Mouse (Mus musculus) heart, postnatal 25 days (tissue): ENCODE measurements around the gene Lclat1. TPM values are rescaled to one million over a fixed set of nuclear protein-coding genes. Genes with fewer than 3 reads are reported as not detected.

ENCODE experiments used
- DNase-seq: peaks from one replicate; pipeline ENCODE4 v3.0.0; 2022; ENCODE audit warnings: low spot score
- intact Hi-C: fragments of 180-260 bp; cut with DNase I; formaldehyde crosslinking; loops from one replicate; pipeline ENCODE4 v1.15.1; 2025
- total RNA-seq, 2 experiments: library from RNA; stranded (reverse); gene quantifications; 2 replicates each; pipeline ENCODE4 v1.2.3; 2021

The Lclat1 gene
- total RNA-seq, 2 experiments from 2014 or later = 107 to 116 TPM

GRCm38 (mm10) chr17:73229445-73230155 lies 121.8 kb downstream of the Lclat1 start:
- intact Hi-C loops = no loop called here

GRCm38 (mm10) chr17:73230340-73230989 lies 122.7 kb downstream of the Lclat1 start:
- no peak for DNase-seq
- intact Hi-C loops = no loop called here

More at GRCm38 (mm10) chr17:73229445-73230155, 121.8 kb downstream of the Lclat1 start:
- DNase-seq = no peak

- DNase-seq = no peak
- intact Hi-C loops = no loop called here
Observed at GRCm38 (mm10) chr17:73231337-73231736, 123.6 kb downstream of the Lclat1 start.

DNA sequence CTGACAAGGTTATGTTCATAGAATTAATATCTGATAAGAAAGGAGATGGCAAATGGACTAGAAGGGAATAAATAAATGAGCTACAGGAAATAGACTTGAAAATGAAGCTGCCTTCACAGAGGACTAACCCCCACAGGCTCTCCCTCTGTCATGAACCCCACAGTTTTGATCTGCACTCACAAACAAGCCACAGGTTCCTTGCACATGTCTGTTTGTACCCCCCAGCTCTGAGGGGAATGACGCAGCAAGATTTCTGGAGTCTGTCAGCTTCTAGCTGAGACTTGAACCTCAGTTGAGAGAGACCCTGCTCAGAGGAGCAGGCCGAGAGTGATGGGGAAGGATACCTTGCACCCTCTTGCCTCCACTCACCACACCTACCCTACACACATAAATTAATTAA lies 124.8 kb downstream of the Lclat1 start:
- intact Hi-C loops = no loop called here
- DNase-seq = no peak

DNA sequence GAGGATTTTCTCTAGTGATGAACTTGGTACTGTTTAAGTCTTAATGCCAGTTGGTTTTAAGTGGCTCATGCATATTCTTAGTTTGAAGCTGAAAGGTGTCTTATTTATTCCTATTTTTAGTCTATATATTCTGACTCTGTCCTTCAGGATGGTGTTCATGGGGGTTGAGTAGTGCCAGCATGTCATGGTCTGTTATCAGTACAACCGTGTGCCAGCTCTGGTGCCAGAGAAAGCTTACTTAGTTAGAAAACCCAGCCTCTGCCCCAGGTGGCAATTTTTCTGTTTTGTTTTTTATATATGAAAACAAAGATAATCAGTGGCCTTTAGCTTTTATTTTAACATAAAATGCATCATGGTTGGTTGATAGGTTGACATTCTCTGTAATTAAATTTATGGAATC lies 126.2 kb downstream of the Lclat1 start:
- intact Hi-C loops = no loop called here
- DNase-seq = no peak

DNA sequence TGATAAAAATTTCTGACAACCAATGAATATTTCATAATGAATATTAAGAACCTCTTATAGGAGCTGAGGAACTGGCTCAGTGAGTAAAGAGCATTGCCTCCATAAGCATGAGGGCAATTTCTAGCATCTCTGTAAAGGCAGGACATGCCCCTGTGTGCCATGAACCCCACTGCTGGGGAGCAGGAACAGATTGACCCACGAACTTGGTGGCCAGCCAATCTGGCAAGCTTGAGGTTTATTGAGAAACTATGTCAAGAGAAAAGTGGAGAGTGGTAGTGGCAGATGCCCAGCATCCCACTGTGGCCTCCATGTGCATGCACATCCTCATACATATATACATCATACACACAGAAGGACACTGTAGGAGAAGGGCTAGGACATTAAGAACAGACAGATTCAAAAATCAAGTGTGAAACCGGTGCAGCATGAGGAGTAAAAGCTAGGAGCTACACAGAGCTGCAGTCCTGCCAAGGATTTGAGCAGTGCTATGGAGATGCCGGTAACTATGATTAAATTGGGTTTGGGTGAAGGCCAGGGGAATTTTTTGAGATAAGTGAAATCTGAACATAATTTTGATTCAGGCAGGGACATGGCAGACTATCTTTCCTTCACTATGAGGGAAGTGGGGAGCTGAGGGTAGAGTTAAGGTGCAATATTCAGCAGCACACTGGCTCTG lies 129.5 kb downstream of the Lclat1 start:
- intact Hi-C loops = no loop called here
- DNase-seq = no peak

- intact Hi-C loops = no loop called here
- DNase-seq = no peak
Observed at GRCm38 (mm10) chr17:73238501-73238900, 130.7 kb downstream of the Lclat1 start.

DNA sequence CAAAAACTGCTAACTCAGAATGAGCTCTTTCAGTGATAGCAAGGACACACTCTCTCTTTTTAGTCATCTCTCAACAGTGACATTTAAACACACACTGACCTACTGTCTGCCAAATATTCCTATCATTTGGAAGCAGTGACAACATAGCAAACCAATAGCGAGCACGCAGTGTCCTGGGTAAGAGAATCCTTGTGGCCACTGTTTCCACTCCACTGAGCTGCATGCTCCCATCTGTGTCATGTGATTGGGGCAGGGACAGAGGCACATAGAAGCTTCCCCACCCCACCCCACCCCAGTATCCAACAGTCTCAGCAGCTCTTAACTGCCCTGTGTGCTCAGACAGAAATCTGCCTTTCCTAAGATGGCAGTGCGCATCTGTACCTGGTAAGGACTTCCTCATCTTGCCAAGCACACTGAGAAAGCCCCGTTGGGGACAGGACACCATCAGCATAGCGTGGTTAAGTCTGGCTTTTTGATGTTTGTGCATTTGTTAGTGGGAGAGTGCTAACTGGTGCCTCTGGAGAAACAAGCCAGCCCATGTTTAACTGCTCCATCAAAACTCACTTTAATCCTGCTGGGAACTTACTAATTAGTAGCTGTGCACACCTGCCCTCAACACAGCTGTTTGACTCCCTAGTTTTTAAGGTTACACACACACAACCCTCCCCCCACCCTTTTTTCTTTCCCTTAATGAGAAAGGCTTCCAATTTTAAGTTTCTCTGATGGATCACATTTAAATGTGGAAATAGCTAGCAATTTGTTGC lies 133.5 kb downstream of the Lclat1 start:
- DNase-seq = no peak
- intact Hi-C loops = loop anchor here (5.0 kb wide), 1 partner anchor 34 kb away; no protein-coding TSS in a partner anchor

DNA sequence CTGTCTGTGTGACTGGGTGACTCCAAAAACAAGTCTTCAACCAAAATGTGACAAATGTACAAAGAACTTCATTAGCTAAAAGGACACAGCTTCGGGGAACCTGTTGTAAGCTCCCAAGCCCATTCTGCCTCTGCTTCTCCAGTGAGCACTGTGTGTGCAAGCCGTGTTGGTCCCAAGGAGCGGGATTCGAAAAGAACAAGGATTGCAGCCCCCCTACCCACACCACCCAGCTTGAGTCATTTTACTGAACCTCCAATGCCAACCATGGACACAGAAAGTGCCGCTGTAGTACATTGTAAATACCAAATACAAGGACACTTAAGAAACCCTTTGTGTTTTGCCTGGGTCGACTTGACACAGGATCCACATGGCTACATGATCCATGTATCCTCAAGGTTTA lies 135.9 kb downstream of the Lclat1 start:
- DNase-seq = no peak
- intact Hi-C loops = loop anchor here (5.0 kb wide), 1 partner anchor 36 kb away; no protein-coding TSS in a partner anchor

DNA sequence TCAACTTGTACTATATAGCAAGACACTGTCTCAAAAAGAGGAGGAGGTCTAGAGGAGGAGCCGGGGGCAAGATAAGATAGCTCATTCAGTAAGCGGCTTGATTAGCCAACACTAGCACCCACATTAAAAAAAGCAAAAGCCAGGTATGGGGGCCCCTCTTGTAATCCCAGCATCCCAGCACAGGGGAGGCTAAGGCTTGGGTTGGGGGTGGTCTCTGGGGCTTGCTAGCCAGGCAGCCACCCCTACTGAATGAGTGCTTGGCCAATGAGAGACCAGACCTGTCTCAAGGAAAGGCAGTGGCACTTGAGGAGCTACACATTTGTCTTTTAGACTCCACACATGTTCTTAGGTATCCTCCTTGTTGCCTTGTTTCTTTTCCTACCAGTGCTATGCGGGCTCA lies 136.8 kb downstream of the Lclat1 start:
- no peak for DNase-seq
- intact Hi-C loops = loop anchor here (5.0 kb wide), 1 partner anchor 37 kb away; no protein-coding TSS in a partner anchor

DNA sequence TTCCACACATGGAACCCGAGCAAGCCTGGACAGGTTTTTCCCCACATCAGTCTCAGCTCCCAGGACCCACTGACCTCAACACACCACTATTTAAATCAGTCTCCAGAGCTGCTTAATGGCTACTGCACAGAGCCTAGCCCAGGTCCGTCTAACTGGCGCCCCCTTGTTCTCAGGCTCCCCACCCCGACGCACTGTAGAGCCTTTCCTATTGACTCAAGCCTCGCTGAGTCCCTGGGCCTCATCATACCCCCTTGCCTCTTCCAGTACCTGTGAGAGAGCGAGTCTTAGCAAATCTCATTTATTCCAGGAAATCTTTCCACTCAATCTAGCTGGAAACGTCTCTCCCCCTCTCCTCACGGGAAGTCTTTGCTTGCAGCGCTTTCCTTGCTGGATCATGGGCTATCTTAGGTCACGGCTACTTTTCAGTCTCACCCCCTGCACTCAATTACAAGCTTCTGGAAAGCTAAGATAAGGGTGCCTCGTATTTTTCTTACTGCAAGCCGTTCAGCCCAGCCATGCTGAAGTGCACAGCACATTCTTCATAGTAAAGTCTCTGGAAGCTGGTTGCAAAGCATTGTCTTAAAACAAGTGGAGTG lies 137.4 kb downstream of the Lclat1 start:
- DNase-seq = no peak
- intact Hi-C loops = no loop called here

DNA sequence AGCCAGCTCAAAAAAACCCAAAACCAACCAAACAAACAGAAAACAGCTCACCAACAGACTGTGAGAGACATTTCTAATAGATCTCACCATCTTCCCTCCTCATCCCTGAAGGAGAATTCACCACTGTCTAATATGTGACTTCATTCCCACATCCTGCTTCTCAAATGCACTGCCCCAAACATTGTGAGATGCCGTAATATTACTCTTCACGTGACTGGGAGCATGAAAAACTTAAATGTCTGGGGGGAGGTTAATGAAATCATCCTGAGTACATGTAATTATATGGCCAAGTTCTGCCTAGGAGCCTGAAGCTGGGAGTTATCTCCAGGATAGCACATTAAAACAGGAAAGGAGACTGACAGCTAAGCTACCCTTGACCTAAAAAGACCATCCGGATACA lies 138.3 kb downstream of the Lclat1 start:
- no peak for DNase-seq
- intact Hi-C loops = no loop called here

DNA sequence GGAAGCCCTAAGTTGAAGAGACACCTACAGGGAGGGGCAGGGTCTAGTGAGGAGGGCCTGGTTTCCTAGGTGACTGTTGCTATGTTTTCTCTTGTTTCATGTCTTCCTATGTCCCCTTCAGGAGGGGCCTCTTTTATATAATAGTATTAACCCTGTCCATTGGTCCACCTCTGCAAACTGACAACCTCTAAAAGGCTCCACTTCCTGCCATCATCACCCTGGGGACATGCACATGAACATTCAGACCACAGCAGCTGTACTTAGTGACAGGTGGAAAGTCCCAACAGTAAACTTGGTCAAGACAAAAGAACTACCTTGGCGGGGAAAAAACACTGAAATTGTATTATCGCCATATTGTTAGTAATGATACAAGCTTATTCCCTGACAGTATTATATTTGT lies 139.1 kb downstream of the Lclat1 start:
- DNase-seq = no peak
- intact Hi-C loops = no loop called here

GRCm38 (mm10) chr17:73247758-73248157 lies 140.0 kb downstream of the Lclat1 start:
- no peak for DNase-seq
- intact Hi-C loops = no loop called here

- DNase-seq = no peak
- intact Hi-C loops = no loop called here
Observed at GRCm38 (mm10) chr17:73250488-73251141, 142.8 kb downstream of the Lclat1 start.

- no peak for DNase-seq
- intact Hi-C loops = no loop called here
Observed at GRCm38 (mm10) chr17:73251142-73251502, 143.3 kb downstream of the Lclat1 start.

GRCm38 (mm10) chr17:73251812-73252608 lies 144.2 kb downstream of the Lclat1 start:
- DNase-seq = no peak
- intact Hi-C loops = no loop called here

DNA sequence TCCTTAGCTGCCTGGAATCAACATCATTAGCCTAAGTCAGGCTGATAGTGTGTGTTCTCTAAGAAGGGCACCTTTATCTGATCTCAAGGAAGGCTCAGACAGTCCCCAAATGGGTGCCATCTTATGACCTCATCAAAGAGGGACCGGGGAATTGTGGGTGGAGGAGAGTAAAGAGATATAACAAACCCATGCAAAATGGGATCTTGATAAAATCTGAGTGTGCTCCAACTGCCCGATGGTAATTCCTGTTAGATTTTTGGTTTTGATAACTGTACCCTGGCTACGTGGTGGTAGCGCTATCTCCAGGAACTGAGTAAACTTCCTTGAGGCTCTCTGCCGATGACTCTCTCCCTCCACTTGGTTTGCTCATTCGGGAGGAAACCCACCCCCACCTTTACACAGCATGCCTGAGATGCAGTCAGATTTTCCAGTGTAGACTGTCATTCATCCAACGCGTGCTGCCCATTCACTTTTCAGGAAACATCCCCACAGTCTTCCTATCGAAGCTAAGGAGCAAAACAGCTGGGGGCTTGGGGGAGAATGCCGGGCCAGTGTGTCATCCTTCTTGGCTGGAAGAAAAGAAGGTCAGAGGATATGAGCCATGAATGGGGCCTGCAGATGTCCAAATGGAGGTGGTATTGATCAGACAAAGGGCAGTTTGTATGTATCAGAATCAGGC lies 145.6 kb downstream of the Lclat1 start:
- intact Hi-C loops = no loop called here
- no peak for DNase-seq
